Mouse (Mus musculus) liver, postnatal 0 days (tissue): ENCODE data around the gene A630023A22Rik.

Experiments used
- CTCF ChIP-seq: sonication (generic); IDR thresholded peaks from 2 replicates; pipeline ENCODE4 v1.5.1; 2016; ENCODE audit warnings: antibody characterized with exemption, low read depth
- EP300 ChIP-seq: IDR thresholded peaks from 2 replicates; pipeline ENCODE4 v1.6.1; 2016; ENCODE audit warnings: antibody characterized with exemption, low read depth, mild to moderate bottlenecking

DNA sequence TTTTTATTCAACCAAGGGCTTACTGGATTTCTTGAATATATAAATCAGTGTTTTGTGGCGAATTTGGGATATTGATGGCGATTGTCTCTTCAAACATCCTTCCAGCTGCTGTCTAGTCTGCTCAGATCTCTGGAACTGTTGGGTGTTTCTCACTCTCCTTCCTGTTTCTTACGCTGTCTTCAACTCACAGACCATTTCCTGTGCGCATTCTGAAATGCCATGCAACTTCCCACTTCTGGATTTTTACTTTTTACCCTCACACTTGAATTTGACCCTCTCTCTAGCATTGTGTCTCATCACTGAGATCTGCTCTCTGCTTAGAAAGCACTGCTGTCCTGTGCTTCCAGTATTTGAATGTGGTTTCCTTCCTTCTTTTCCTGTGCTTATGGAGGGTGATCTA, 5.0 kb upstream of the A630023A22Rik start:
- TF ChIP-seq CTCF (no peak), EP300 (no peak)
